Mouse (Mus musculus) heart, adult 11 months (tissue): ENCODE measurements at regions not wholly inside any gene's neighbourhood (a gene's known extent, or its start where the extent isn't known, plus 50 kb on each side); places are given as distances from the start of the nearest gene placed in this dataset.

Source experiments
- DNase-seq: peaks from one replicate; pipeline ENCODE4 v3.0.0; 2022

- DNase-seq: peak; percentile 61
Observed at GRCm38 (mm10) chr1:35201083-35201879, 351.5 kb downstream of the Plekhb2 start.

GRCm38 (mm10) chr1:35201880-35202220 is 352.1 kb downstream of the Plekhb2 start:
- DNase-seq: no peak

- DNase-seq: peak; percentile 58
Observed at GRCm38 (mm10) chr1:35202551-35202950, 352.8 kb downstream of the Plekhb2 start.

DNA sequence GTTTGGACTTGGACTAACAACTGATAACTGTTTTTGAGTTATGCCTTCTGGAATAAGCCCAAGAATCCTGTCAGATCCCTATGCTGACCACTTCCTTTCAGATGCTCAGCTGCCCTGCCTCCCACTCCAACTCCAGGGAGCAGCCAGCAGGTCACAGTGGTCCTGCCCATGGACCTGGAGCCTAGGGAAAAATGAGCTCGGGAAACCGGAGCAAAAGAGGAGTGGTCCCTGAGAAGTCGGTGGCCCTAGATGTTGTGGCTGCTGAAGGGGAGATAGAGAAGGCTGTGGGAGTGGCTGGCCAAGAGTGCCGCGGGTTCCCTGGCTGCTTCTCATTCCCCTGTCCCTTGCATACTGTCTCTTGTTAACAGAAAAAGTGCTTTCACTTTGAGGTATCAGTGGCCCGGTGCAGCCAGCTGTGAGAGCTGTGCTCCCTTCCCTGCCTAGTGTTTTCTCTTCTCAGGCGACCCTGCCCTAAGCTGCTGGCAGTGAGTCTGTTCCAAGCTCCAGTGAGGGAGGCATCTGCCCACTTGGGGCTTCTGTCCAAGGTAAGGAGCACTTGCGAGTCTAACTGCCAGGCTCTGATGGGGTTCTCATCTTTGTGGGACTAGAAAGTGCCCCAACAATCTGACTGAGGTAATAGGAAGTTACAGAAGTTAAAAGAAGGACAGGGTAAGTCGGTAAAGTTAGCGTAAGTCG is 357.2 kb downstream of the Plekhb2 start:
- DNase-seq: peak; percentile 82

GRCm38 (mm10) chr1:35212111-35212891 is 362.5 kb downstream of the Plekhb2 start:
- DNase-seq: peak; percentile 68

DNA sequence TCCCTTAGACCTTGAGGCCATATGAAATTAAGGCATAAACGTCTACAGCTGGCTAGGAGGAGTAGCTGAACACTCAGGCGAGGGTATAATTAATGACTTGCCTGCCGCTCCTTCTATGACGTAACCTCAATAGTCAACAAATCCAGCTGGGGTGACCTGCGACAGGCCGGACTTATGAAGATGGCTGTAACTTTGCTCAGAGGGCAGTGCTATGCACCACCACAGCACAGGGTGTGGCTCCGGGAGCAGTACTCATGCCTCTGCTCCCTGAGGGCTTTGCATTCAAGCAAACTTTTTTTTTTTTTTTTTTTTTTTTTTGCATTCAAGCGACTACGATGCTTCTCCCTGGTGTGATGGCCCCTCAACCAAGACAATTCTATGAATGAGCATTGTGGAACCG is 364.1 kb downstream of the Plekhb2 start:
- DNase-seq: peak; percentile 27

DNA sequence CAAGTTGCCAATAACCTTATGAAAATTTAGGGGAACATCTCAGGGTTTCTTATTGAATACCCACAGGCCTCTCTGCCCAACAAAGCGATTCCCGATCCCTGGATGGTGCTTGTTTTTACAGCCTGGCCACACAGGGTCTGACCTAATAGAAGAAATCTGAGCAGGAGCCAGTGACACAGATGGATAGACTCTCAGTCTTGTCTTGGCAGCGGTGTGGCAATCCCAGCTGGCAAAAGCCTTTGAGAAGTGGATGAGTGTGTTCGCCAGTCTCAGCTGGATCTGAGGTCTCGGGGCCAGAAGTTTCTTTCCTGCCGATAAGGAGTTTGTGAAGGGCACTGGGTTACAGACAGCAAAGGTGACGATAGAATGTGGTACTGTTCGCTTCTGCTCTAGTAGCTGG is 366.6 kb downstream of the Plekhb2 start:
- peak; percentile 84 for DNase-seq

- peak; percentile 55 for DNase-seq
Observed at GRCm38 (mm10) chr1:35220215-35220614, 370.4 kb downstream of the Plekhb2 start.

- peak; percentile 50 for DNase-seq
Observed at GRCm38 (mm10) chr1:35220751-35221150, 371.0 kb downstream of the Plekhb2 start.

- DNase-seq: peak; percentile 48
Observed at GRCm38 (mm10) chr1:35232592-35232991, 382.8 kb downstream of the Plekhb2 start.

DNA sequence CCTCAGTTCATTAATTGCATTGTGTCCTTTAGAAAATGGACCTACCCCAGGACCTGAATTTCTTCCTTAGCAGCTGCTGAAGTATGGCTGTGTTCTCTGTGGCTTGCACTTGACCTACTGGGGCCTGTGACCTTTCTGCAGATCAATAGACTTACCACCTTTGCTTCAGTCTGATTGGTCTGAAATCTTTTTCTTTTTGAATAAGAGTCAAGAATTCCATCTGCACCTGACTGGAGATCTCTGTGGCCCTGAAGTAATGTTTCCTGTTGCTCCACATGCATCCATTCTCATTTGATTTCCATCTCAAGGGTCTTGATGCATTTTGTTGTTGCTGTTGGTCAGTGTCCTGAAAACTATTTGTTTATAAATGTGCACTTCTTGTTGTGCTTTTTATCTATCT is 388.4 kb downstream of the Plekhb2 start:
- DNase-seq: peak; percentile 40

DNA sequence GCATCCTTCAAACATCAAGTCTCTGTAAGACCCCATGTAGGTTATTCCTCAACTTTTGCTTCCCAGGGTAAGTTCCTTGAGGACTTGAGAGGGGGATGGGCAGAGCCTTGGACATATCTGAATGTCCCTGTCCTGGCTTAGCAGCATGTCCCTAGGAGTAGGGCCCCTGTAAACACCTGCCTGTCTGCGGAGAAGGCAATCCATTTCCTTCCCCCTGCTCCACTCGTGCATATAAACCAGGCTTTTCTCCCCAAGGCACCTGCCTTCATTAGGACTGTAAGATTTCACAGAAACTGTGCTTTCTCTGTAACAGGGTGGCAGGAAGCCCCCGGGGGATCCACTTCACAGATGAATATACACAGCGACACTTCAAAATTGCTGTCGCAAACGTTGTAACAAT is 393.1 kb downstream of the Plekhb2 start:
- peak; percentile 64 for DNase-seq

- peak; percentile 1 for DNase-seq
Observed at GRCm38 (mm10) chr1:35243339-35243738, 393.6 kb downstream of the Plekhb2 start.

- no peak for DNase-seq
Observed at GRCm38 (mm10) chr1:35265125-35265524, 415.3 kb downstream of the Plekhb2 start.

DNA sequence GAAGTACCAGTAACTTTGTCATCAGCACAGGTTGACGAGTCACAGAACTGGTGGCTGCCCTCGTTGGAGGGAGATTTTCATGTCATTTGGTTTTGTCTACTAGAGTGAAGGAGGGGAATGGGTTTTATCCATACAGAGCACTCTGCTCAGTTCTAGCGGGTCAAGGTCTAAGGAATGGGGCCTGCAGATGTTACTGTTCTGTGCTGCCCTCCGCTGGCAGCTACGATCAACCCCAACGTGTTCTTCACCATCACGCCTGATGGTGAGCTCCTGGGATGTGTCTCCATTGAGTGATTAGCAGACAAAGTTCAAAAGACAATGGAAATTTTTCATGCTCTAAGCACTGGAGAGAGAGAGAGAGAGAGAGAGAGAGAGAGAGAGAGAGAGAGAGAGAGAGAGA is 416.9 kb downstream of the Plekhb2 start:
- no peak for DNase-seq

DNA sequence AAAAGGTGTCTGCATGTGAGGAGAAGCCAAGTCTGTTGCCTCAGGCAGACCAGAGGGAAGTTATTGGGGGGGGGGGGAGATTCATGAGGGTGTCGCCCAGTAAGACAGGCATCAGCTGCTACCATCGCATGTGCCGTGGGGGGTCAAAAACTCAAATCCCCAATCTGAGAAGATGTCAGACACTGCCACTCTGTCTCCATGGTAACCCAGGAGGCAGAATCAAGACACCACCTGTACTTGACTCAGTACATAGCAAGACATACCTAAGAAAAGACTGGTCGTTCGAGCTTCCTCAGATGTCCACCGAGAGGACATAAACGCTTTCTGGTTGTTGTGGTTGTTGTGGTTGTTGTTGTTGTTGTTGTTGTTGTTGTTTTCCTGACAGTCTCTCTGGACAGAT is 418.1 kb downstream of the Plekhb2 start:
- no peak for DNase-seq

DNA sequence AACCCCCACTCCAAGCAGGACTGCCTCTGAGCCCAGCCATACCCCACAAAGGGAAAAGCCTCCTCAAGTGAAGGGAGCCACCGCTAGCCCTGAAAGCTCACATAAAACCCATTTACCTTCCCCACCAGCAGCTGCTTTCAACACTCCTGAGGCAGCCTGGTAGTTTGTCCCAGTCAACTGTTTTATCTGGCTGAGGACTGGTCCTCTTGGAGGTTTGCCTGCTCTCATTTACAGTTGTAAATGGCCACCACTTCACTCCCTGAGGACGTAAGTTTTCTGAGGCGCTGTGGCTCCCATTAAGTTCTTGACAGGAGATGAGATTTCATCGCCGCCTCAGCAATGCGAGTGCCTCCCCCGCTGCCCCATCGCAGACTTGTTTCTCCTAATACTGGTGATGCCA is 425.2 kb downstream of the Plekhb2 start:
- no peak for DNase-seq
